Mouse (Mus musculus): ENCODE data around the gene Adgrf1. TPM values are rescaled to one million over a fixed set of nuclear protein-coding genes. Genes with fewer than 3 reads are reported as not detected.

The Adgrf1 gene
- total RNA-seq, 2 experiments from 2014 or later: not detected

DNA sequence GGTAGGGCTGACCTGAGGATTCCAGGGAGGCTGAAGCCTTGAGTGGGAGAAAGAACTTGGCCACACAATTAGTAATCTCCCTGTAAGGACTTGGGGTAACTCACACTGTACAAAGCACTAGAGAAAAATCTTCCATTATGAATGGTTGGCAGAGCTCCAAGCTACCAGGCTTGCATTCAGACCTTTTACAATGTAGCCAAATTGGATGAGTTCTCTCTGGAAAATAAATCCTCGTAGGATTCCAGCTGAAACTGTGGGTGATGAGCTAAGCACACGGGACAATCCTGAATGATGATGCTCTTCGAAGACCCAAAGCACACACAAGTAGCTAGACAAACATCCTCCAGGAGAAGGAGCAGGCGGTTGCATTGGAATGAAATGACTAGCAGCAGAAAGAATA is 7.1 kb downstream of the Adgrf1 start:
- H3K27ac ChIP-seq: no peak overlapping the region
- H3K4me3 ChIP-seq: no peak overlapping the region
- no peak for TF ChIP-seq CTCF (IDR thresholded peaks at IDR 0.05)
- intact Hi-C loops (cut with DNase I): no loop called here
- DNase-seq: no peak

GRCm38 (mm10) chr17:43279671-43280070 is 9.5 kb downstream of the Adgrf1 start:
- H3K27ac ChIP-seq: no peak overlapping the region
- intact Hi-C loops (cut with DNase I): no loop called here

DNA sequence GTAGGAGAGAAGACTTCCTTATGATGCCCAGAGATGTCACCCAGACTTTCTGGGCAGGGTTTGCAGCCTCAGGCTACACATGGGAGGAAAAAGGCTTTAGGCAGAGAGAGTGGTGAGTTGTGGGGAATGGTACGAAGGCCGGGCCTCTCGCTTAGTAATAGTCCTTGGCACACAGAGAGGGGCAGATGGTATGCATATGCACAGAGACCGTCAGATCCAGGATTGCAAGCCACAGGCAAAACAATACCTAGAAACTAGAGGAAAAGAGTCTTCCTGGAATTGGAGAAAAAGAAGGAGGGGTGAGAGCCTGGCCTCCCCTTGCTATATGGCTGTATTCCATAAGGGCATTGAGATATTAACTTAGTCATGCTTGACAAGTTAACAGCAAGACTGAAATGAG is 12.2 kb downstream of the Adgrf1 start:
- DNase-seq: no peak
- H3K27ac ChIP-seq: no peak overlapping the region
- intact Hi-C loops (cut with DNase I): no loop called here
- no peak overlapping the region for H3K4me3 ChIP-seq
- TF ChIP-seq CTCF (IDR thresholded peaks at IDR 0.05): no peak

More at GRCm38 (mm10) chr17:43279671-43280070, 9.5 kb downstream of the Adgrf1 start:
- no peak overlapping the region for H3K4me3 ChIP-seq
- no peak for TF ChIP-seq CTCF (IDR thresholded peaks at IDR 0.05)
- DNase-seq: no peak

DNA sequence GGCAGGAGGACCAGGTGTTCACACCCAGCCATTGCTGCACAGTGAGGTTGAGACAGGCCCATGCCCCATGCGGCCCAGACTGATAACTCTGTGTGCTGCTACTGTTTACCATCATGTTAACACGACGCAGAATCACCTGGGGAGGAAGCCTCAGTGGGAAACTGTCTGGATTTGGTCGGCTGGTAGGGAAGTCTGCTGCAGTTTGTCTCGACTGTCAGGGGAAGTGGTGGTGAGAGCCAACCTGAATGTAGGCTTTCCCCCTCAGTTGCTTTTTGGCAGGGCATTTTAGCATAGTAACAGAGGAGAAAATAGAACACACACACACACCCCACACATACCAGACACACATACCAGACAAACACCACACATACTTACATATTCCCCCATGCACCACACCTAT is 12.7 kb downstream of the Adgrf1 start:
- Histone ChIP-seq H3K4me3 (no peak overlapping the region), H3K27ac (no peak overlapping the region)
- DNase-seq: no peak
- TF ChIP-seq CTCF (IDR thresholded peaks at IDR 0.05): no peak
- intact Hi-C loops (cut with DNase I): no loop called here

- intact Hi-C loops (cut with DNase I): no loop called here
- no peak overlapping the region for H3K4me3 ChIP-seq
- no peak overlapping the region for H3K27ac ChIP-seq
- TF ChIP-seq CTCF (IDR thresholded peaks at IDR 0.05): no peak
- no peak for DNase-seq
These were observed 29.4 kb downstream of the Adgrf1 start for GRCm38 (mm10) chr17:43299515-43299914.

- no peak for TF ChIP-seq CTCF (IDR thresholded peaks at IDR 0.05)
- intact Hi-C loops (cut with DNase I): loop anchor here (2.0 to 5.0 kb wide), 2 partner anchors 76 to 133 kb away; no protein-coding TSS in a partner anchor
- Histone ChIP-seq H3K27ac (no peak overlapping the region), H3K4me3 (no peak overlapping the region)
- DNase-seq: no peak
These were observed 56.0 kb downstream of the Adgrf1 start for GRCm38 (mm10) chr17:43325986-43326671.

GRCm38 (mm10) chr17:43326726-43327700 is 56.9 kb downstream of the Adgrf1 start:
- intact Hi-C loops (cut with DNase I): loop anchor here (2.0 to 5.0 kb wide), 2 partner anchors 75 to 132 kb away; no protein-coding TSS in a partner anchor
- peak overlapping the region; percentile 48 for H3K4me3 ChIP-seq
- peak; percentile 59 for TF ChIP-seq CTCF (IDR thresholded peaks at IDR 0.05)

DNA sequence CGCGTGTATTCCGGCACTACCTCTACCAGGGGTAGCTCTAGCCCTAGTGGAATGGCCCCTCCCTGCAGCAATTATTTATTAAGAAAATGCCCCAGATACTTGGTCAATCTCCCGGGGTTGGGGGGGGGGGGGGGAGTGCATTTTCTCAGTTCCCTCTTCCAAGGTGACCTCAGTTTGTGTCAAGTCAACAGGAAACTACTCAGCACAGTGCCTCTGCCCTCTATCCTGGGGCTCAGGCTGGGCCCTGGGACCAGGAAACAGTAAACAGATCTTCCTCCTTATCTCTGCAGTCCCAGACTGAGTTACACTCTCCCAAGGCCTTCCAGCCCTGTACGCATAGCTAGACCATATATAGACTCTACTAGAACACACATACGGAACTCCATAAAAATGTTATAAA is 57.7 kb downstream of the Adgrf1 start:
- Histone ChIP-seq H3K4me3 (no peak overlapping the region), H3K27ac (no peak overlapping the region)
- DNase-seq: no peak
- TF ChIP-seq CTCF (IDR thresholded peaks at IDR 0.05): no peak
- intact Hi-C loops (cut with DNase I): loop anchor here (2.0 to 5.0 kb wide), 2 partner anchors 74 to 131 kb away; no protein-coding TSS in a partner anchor

More at GRCm38 (mm10) chr17:43326726-43327700, 56.9 kb downstream of the Adgrf1 start:
- DNase-seq: peak; percentile 36
- H3K27ac ChIP-seq: peak overlapping the region; percentile 70

GRCm38 (mm10) chr17:43329216-43329615 is 59.1 kb downstream of the Adgrf1 start:
- TF ChIP-seq CTCF (IDR thresholded peaks at IDR 0.05): no peak
- DNase-seq: no peak
- no peak overlapping the region for H3K27ac ChIP-seq
- intact Hi-C loops (cut with DNase I): loop anchor here (5.0 kb wide), 1 partner anchor 73 kb away; no protein-coding TSS in a partner anchor
- no peak overlapping the region for H3K4me3 ChIP-seq

DNA sequence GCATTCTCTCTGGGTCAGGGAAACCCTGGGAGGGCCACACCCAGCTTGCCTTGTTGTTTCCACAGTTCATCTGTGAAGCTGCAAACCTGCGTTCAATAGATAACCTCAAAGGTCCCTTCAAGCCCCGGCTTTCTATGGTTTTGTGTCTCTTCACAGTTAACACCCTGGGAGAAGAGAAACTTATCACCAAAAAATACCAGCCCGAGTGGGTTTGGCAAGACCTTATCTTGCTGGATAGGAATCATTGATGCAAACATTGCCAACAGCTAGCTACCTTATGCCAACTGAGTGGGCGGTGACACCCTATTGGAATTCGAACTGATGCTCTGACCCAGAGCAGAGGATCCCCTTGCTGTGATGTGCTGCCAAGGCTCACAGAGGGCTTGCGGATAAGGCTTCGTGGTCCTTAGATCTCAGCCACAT is 59.6 kb downstream of the Adgrf1 start:
- intact Hi-C loops (cut with DNase I): loop anchor here (5.0 kb wide), 1 partner anchor 73 kb away; no protein-coding TSS in a partner anchor
- Histone ChIP-seq H3K4me3 (no peak overlapping the region), H3K27ac (no peak overlapping the region)
- no peak for DNase-seq
- TF ChIP-seq CTCF (IDR thresholded peaks at IDR 0.05): no peak

GRCm38 (mm10) chr17:43332686-43333085 is 62.6 kb downstream of the Adgrf1 start:
- no peak for TF ChIP-seq CTCF (IDR thresholded peaks at IDR 0.05)

DNA sequence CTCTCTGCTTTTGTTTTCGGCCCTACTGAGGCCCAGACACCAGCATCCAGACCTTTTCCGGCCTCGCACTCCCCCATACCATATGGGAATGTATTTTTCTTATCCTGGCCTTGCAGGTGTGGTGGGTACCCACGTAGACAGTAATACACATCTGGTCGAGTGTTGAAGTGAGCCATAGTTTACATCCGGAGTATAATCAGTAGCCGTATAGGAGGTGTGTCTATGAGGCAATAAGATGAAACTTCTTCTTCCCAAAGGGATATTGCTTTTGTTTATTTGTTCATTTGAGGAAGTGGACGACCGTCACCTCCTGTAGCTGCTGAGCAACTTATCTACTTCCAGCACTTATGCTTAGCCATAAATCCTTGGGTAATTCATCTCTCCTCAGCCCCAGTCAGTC is 63.9 kb downstream of the Adgrf1 start:
- Histone ChIP-seq H3K27ac (no peak overlapping the region), H3K4me3 (no peak overlapping the region)
- DNase-seq: no peak
- TF ChIP-seq CTCF (IDR thresholded peaks at IDR 0.05): no peak
- intact Hi-C loops (cut with DNase I): no loop called here

More at GRCm38 (mm10) chr17:43332686-43333085, 62.6 kb downstream of the Adgrf1 start:
- Histone ChIP-seq H3K4me3 (no peak overlapping the region), H3K27ac (no peak overlapping the region)
- intact Hi-C loops (cut with DNase I): no loop called here
- DNase-seq: no peak

GRCm38 (mm10) chr17:43337643-43338042 is 67.5 kb downstream of the Adgrf1 start:
- peak overlapping the region; percentile 54 for H3K27ac ChIP-seq
- intact Hi-C loops (cut with DNase I): no loop called here
- no peak for DNase-seq
- TF ChIP-seq CTCF (IDR thresholded peaks at IDR 0.05): no peak
- no peak overlapping the region for H3K4me3 ChIP-seq
